In the genomic region with DNA sequence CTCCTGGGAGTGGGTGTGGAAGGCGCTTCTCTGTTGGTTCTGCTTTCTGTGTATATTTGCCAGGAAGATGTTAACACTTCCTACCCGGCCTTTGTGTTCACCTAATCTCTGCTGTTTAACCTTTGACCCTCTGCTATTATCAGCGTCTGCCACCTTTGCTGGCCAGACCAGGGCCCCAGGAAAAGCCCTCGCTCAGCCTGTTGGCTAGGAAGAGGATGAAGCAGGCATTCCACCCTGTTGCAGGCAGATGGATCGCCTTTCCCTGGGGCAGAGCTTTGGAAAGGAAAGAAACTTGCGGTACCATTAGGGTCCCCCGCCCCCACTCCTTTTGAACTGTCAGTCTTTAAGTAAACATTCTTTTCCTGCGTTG, we compare ENCODE assay signal across 11 mouse cellular contexts. TPM values are rescaled to one million over a fixed set of nuclear protein-coding genes. Genes with fewer than 3 reads are reported as not detected.
A peak's percentile ranks its signal among the peaks of the same experiment; 100 is the strongest.
DNase-seq lines count a peak whose midpoint lies in the region; ATAC-seq lines count a peak whose summit lies in the region.
"Had no signal": no experiment of that assay in that cellular context is flagged by ENCODE, and none has a peak within 500 bp of the region (broad histone marks: within the 10 kb centered on the region; RNA-seq: fewer than 3 reads in every experiment).

No protein-coding gene starts in this region.

- no peaks in the 10 kb centered on the region for H3K9me3 ChIP-seq in heart, embryonic 13.5 days
- no peaks in the 10 kb centered on the region for H3K9me3 ChIP-seq in embryonic facial prominence, embryonic 12.5 days
- no peaks in the 10 kb centered on the region for H3K9me3 ChIP-seq in liver, embryonic 16.5 days (replicated peaks; ENCODE audit: control insufficient read depth, low read length)

- 12% methylated on average over 8 of the region's 8 CpGs for WGBS in heart, embryonic 13.5 days
- 9% methylated on average over 8 of the region's 8 CpGs for WGBS in embryonic facial prominence, embryonic 12.5 days
- 19% methylated on average over 8 of the region's 8 CpGs for WGBS in liver, embryonic 16.5 days (ENCODE audit: insufficient replicate concordance)

- peak overlapping the region; percentile 25 for H3K4me2 ChIP-seq in heart, embryonic 13.5 days
- H3K4me2 ChIP-seq in embryonic facial prominence, embryonic 12.5 days (replicated peaks) = no peak overlapping the region; the same call in 1 of the 2 replicates
- H3K4me2 ChIP-seq in liver, embryonic 16.5 days (ENCODE audit: low read depth, low read length) = no peak overlapping the region

- no peak for DNase-seq in heart, postnatal 4 days
- DNase-seq in 416B (ENCODE audit: low read depth) = peak; percentile 60
- DNase-seq in gastrocnemius, postnatal 14 days = no peak
- no peak for DNase-seq in adrenal gland, postnatal 10 days
- DNase-seq: cerebellum, adult 9-11 months had no signal

- ATAC-seq in heart, embryonic 13.5 days (ENCODE audit: extremely low read depth, insufficient number of reproducible peaks, low FRiP score, low TSS enrichment) = no peak
- ATAC-seq in embryonic facial prominence, embryonic 12.5 days (ENCODE audit: insufficient number of reproducible peaks, insufficient read depth, low FRiP score, low TSS enrichment) = no peak
- peak; percentile 25; the same call in 1 of the 2 replicates for ATAC-seq in liver, embryonic 16.5 days (ENCODE audit: low read depth)
- ATAC-seq in activated CD4-positive, CD25-positive, alpha-beta regulatory T cell, adult 4 months = no peak
- ATAC-seq: forebrain, embryonic 14.5 days; hindbrain, postnatal 0 days had no signal

- intact Hi-C loops in gastrocnemius, postnatal 14 days (cut with DNase I; ENCODE audit: low total_unique reads) = loop anchor here (5.0 kb wide), 1 partner anchor 42 kb away; no protein-coding TSS in a partner anchor

- no peak overlapping the region for H3K4me3 ChIP-seq in heart, embryonic 13.5 days
- H3K4me3 ChIP-seq in embryonic facial prominence, embryonic 12.5 days = no peak overlapping the region
- no peak overlapping the region for H3K4me3 ChIP-seq in liver, embryonic 16.5 days (ENCODE audit: low read depth, low read length)

- peaks cover 50% of the 10 kb centered on the region for H3K36me3 ChIP-seq in heart, embryonic 13.5 days
- H3K36me3 ChIP-seq in embryonic facial prominence, embryonic 12.5 days = peaks cover 23% of the 10 kb centered on the region
- H3K36me3 ChIP-seq in liver, embryonic 16.5 days (ENCODE audit: control insufficient read depth, insufficient read depth) = no peaks in the 10 kb centered on the region

- H3K27ac ChIP-seq in heart, embryonic 13.5 days (replicated peaks) = peak overlapping the region; percentile 20; the same call in 1 of the 2 replicates
- H3K27ac ChIP-seq in embryonic facial prominence, embryonic 12.5 days = 0 out of 2 replicates have a peak overlapping the region, but pooled peaks have one; percentile 55
- H3K27ac ChIP-seq in liver, embryonic 16.5 days (ENCODE audit: low read length) = no peak overlapping the region
- H3K27ac ChIP-seq: hindbrain, postnatal 0 days had no signal

- peaks cover 61% of the 10 kb centered on the region for H3K4me1 ChIP-seq in heart, embryonic 13.5 days
- peaks cover 34% of the 10 kb centered on the region for H3K4me1 ChIP-seq in embryonic facial prominence, embryonic 12.5 days
- peaks cover 39% of the 10 kb centered on the region for H3K4me1 ChIP-seq in liver, embryonic 16.5 days (ENCODE audit: control insufficient read depth, low read depth, low read length)

- no peaks in the 10 kb centered on the region for H3K27me3 ChIP-seq in heart, embryonic 13.5 days (replicated peaks)
- H3K27me3 ChIP-seq in embryonic facial prominence, embryonic 12.5 days = no peaks in the 10 kb centered on the region
- no peaks in the 10 kb centered on the region for H3K27me3 ChIP-seq in liver, embryonic 16.5 days (ENCODE audit: control insufficient read depth, insufficient read depth, low read depth, low read length)

- peak overlapping the region; percentile 65; the same call in 1 of the 2 replicates for H3K9ac ChIP-seq in heart, embryonic 13.5 days
- no peak overlapping the region for H3K9ac ChIP-seq in embryonic facial prominence, embryonic 12.5 days
- H3K9ac ChIP-seq in liver, embryonic 16.5 days (ENCODE audit: low read depth, low read length) = no peak overlapping the region

RNA-seq across cellular contexts. Expression of a gene that starts 15.2 kb away (rescaled TPM):
- 27.7 and 31.1 TPM in 2 replicates for polyA plus RNA-seq in heart, embryonic 13.5 days (2015; fragmentation: Nextera tagmentation; extraction: Ambion mirVana)
- 10 to 100 TPM; 17.2 to 22.8 TPM for total RNA-seq in heart, postnatal 4 days (2021)
- 43.3 and 43.8 TPM in 2 replicates for polyA plus RNA-seq in embryonic facial prominence, embryonic 12.5 days (2016; fragmentation: Nextera tagmentation; extraction: Ambion mirVana)
- 10.1 and 10.2 TPM in 2 replicates for polyA plus RNA-seq in liver, embryonic 16.5 days (2015; fragmentation: Nextera tagmentation; extraction: Ambion mirVana)
- 10 to 100 TPM; 65.5 to 69.1 TPM for polyA plus RNA-seq in activated CD4-positive, CD25-positive, alpha-beta regulatory T cell, adult 4 months (2017; shearing (Covaris generic))
- total RNA-seq in gastrocnemius, postnatal 14 days (2021) = 10 to 100 TPM; 12.8 to 13.5 TPM
- 10 to 100 TPM; 21.0 to 22.5 TPM for total RNA-seq in adrenal gland, postnatal 10 days (2021)

RNA-seq across cellular contexts. Expression of a gene that starts 15.3 kb away (rescaled TPM):
- polyA plus RNA-seq in heart, embryonic 13.5 days (2015; fragmentation: Nextera tagmentation; extraction: Ambion mirVana) = 13.2 and 15.6 TPM in 2 replicates
- total RNA-seq in heart, postnatal 4 days (2021) = 1 to 10 TPM; 8.1 to 8.5 TPM
- polyA plus RNA-seq in embryonic facial prominence, embryonic 12.5 days (2016; fragmentation: Nextera tagmentation; extraction: Ambion mirVana) = 15.6 and 17.6 TPM in 2 replicates
- polyA plus RNA-seq in liver, embryonic 16.5 days (2015; fragmentation: Nextera tagmentation; extraction: Ambion mirVana) = 5.1 and 5.4 TPM in 2 replicates
- 10 to 100 TPM; 16.2 to 31.6 TPM for polyA plus RNA-seq in activated CD4-positive, CD25-positive, alpha-beta regulatory T cell, adult 4 months (2017; shearing (Covaris generic))
- total RNA-seq in gastrocnemius, postnatal 14 days (2021) = 10 to 100 TPM; 11.2 to 11.3 TPM
- total RNA-seq in adrenal gland, postnatal 10 days (2021) = 10 to 100 TPM in 1 of 2 experiments, 1 to 10 TPM in 1; 9.0 to 10.7 TPM
